Mouse (Mus musculus): Measurements from ENCODE around the gene Fbxw28.
"Not testable (repeated sequence)": the region's sequence is repeated elsewhere in the genome, so short reads cannot be mapped to it uniquely, and the experiment has no call there.

DNA sequence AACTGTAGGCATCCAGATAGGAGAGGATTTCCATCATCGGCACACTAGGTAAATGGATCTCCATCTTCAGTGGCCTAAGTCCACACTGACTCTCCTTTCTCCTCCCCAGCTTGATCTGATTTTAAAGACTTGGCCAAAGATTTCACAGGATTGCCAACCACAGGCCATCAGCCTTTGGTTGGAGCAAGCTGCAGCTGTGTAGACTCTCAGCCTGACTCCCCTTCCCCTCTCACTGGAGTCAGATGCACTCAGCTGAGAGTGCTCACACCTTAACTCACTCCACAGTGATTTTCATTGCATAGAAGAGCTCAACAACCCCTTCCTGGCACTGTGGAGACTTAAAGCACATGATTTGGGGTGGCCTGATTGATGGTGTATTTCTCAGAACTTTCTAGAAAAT lies at the start of gene Fbxw28:
- TF ChIP-seq CTCF (IDR thresholded peaks at IDR 0.05; ENCODE audit: low read depth, low read length); POLR2A (IDR thresholded peaks at IDR 0.05; ENCODE audit: insufficient read depth, low read length): not testable (repeated sequence)

Data from ES-Bruce4 (cell line).